Mouse (Mus musculus): Measurements from ENCODE around the gene Fen1. TPM values are rescaled to one million over a fixed set of nuclear protein-coding genes. Genes with fewer than 3 reads are reported as not detected.
A peak's percentile ranks its signal among the peaks of the same experiment; 100 is the strongest.
"Not testable (repeated sequence)": the region's sequence is repeated elsewhere in the genome, so short reads cannot be mapped to it uniquely, and the experiment has no call there.

The Fen1 gene
- polyA plus RNA-seq, 1 experiment from 2014 or later = 120 TPM

- Histone ChIP-seq H3K27me3 (no peaks in the 10 kb centered on the region), H3K36me3 (no peaks in the 10 kb centered on the region), H3K4me3 (no peak overlapping the region), H3K9ac (no peak overlapping the region), H3K9me3 (no peaks in the 10 kb centered on the region), H3K4me2 (no peak overlapping the region; the same call in 1 of the 2 replicates), H3K4me1 (peaks cover 20% of the 10 kb centered on the region), H3K27ac (peak overlapping the region; percentile 63; the same call in 1 of the 2 replicates)
- WGBS = 50% methylated on average over 1 of the region's 1 CpGs
- ATAC-seq (ENCODE audit: borderline replicate concordance, extremely low read depth, low FRiP score, low TSS enrichment) = peak; percentile 53; the same call in 1 of the 2 replicates
These were observed 27.5 kb downstream of the Fen1 start for GRCm38 (mm10) chr19:10176477-10176876.

GRCm38 (mm10) chr19:10174956-10175355 is 29.0 kb downstream of the Fen1 start:
- ATAC-seq (ENCODE audit: borderline replicate concordance, extremely low read depth, low FRiP score, low TSS enrichment) = no peak
- 78% methylated on average over 4 of the region's 4 CpGs for WGBS
- Histone ChIP-seq H3K4me2 (no peak overlapping the region), H3K27ac (no peak overlapping the region), H3K36me3 (no peaks in the 10 kb centered on the region), H3K27me3 (no peaks in the 10 kb centered on the region), H3K4me3 (no peak overlapping the region), H3K9ac (no peak overlapping the region), H3K4me1 (peaks cover 20% of the 10 kb centered on the region), H3K9me3 (no peaks in the 10 kb centered on the region)

- ATAC-seq (ENCODE audit: borderline replicate concordance, extremely low read depth, low FRiP score, low TSS enrichment) = no peak
- Histone ChIP-seq H3K27me3 (no peaks in the 10 kb centered on the region), H3K4me3 (no peak overlapping the region), H3K4me1 (peaks cover 20% of the 10 kb centered on the region), H3K4me2 (no peak overlapping the region), H3K9me3 (no peaks in the 10 kb centered on the region), H3K36me3 (no peaks in the 10 kb centered on the region), H3K27ac (no peak overlapping the region), H3K9ac (no peak overlapping the region)
- 83% methylated on average over 7 of the region's 7 CpGs for WGBS
These were observed 30.0 kb downstream of the Fen1 start for GRCm38 (mm10) chr19:10173844-10174539.

DNA sequence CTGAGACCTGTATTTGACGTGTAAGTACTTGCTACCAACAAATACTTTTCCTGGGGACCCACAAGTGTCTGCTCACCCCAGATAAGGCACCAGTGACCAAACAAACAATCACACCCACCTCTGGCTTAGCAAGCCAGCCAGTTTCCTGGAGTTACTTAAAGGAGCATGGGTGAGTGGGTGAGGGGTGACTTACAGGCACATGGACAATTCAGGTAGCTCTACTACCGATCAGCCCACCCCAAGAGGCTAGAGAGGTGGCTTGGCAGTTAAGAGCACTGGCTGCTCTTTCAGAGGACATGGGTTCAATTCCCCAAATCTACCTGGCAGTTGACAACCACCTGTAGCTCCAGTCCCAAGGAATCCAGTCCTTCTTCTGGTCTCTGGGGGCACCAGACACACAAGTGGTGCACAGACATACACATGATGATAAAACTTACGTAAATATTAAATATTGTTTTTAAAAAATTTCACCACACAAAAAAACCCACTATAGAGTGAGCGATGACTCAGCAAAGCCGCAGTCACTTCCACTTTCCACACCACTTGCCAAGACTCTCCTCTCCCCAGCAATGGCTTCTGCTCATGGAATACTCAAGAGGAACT is 30.8 kb downstream of the Fen1 start:
- Histone ChIP-seq H3K4me2 (no peak overlapping the region), H3K4me1 (peaks cover 20% of the 10 kb centered on the region), H3K4me3 (no peak overlapping the region), H3K36me3 (no peaks in the 10 kb centered on the region), H3K27ac (no peak overlapping the region), H3K9ac (no peak overlapping the region), H3K27me3 (no peaks in the 10 kb centered on the region), H3K9me3 (no peaks in the 10 kb centered on the region)
- 75% methylated on average over 5 of the region's 5 CpGs for WGBS
- no peak for ATAC-seq (ENCODE audit: borderline replicate concordance, extremely low read depth, low FRiP score, low TSS enrichment)

DNA sequence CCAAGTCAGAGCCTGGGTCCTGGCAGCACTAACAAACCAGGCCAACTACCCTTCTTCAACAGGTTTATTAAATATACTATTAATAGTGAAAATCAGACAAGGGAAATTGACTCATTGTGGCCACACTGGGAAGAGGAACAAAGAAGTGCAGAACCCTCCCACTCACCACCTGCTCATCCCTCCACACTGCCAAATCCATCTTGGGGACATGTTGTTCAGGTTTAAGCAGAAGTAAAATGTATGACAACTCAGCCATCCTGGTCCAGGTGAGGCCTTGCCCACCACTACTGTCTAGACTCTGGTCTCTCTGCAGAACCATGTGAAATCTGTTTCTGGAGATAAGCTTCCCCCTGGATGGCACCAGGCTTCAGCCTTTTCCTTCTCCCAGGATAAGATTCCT is 32.1 kb downstream of the Fen1 start:
- Histone ChIP-seq H3K4me3 (no peak overlapping the region), H3K27ac (no peak overlapping the region)

GRCm38 (mm10) chr19:10171359-10171758 is 32.6 kb downstream of the Fen1 start:
- Histone ChIP-seq H3K27me3 (no peaks in the 10 kb centered on the region), H3K4me3 (no peak overlapping the region), H3K36me3 (no peaks in the 10 kb centered on the region), H3K4me2 (no peak overlapping the region), H3K9me3 (no peaks in the 10 kb centered on the region), H3K9ac (no peak overlapping the region), H3K27ac (no peak overlapping the region), H3K4me1 (peaks cover 13% of the 10 kb centered on the region)
- WGBS = 81% methylated on average over 7 of the region's 7 CpGs
- ATAC-seq (ENCODE audit: borderline replicate concordance, extremely low read depth, low FRiP score, low TSS enrichment) = no peak

More for the DNA sequence above, 32.1 kb downstream of the Fen1 start:
- no peaks in the 10 kb centered on the region for H3K36me3 ChIP-seq
- no peaks in the 10 kb centered on the region for H3K9me3 ChIP-seq
- no peaks in the 10 kb centered on the region for H3K27me3 ChIP-seq
- H3K9ac ChIP-seq = no peak overlapping the region
- peaks cover 16% of the 10 kb centered on the region for H3K4me1 ChIP-seq
- no peak overlapping the region for H3K4me2 ChIP-seq
- no peak for ATAC-seq (ENCODE audit: borderline replicate concordance, extremely low read depth, low FRiP score, low TSS enrichment)

DNA sequence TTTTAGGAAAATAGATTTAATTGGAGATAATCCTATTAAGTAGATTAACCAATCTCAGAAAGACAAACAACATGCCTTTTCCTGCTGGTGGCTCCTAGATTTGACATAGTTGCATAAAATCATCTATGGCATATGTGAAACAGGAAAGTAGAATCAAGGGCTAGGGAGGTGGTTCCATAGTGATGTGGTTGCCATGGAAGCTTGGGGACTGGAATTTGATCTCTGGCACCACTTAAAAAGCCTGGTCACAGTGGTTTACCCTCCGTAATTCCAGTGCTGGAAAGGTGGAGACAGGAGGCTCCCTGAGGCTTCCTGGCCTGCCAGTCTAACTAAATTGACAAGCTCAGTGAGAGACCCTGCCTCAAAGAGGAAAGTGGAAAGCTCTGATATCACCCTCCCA is 33.5 kb downstream of the Fen1 start:
- WGBS = 37% methylated on average over 1 of the region's 1 CpGs
- no peak for ATAC-seq (ENCODE audit: borderline replicate concordance, extremely low read depth, low FRiP score, low TSS enrichment)

DNA sequence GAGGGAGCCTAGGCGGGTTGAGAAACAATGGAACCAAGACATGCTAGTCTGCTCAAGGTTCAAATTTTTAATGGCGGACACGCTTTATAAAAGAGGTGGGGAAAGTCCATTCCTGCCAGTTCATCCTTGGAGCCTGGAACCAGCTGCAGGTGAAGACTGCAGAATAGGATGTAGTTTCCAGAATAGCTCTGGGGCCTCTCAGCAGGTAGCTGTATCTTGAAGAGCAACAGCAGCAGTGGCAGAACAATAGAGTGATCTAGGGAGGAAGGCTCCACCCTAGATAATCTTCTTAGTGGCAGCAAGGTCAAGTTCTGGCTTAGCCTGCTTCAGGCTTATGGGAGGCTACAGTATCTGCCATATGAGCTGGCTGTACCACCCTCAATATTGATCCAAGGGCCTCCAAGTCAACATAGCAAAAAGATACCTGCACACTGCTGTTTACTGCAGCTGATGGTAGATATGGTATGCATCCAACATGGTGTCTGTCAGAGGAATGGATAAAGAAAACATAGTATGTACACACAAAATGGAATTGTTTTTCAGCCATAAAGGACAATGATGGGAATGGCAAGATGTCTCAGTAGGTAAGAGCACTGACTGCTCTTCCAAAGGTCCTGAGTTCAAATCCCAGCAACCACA is 34.2 kb downstream of the Fen1 start:
- H3K4me3 ChIP-seq; H3K4me1 ChIP-seq; H3K36me3 ChIP-seq; H3K27ac ChIP-seq; H3K27me3 ChIP-seq; H3K4me2 ChIP-seq; H3K9ac ChIP-seq; H3K9me3 ChIP-seq; ATAC-seq (ENCODE audit: borderline replicate concordance, extremely low read depth, low FRiP score, low TSS enrichment): not testable (repeated sequence)
- WGBS = 89% methylated on average over 3 of the region's 3 CpGs

More for the DNA sequence above, 33.5 kb downstream of the Fen1 start:
- no peak overlapping the region for H3K4me2 ChIP-seq
- no peak overlapping the region for H3K9ac ChIP-seq
- peaks cover 6% of the 10 kb centered on the region; the same call in 1 of the 2 replicates for H3K4me1 ChIP-seq
- no peaks in the 10 kb centered on the region for H3K27me3 ChIP-seq
- no peaks in the 10 kb centered on the region for H3K9me3 ChIP-seq
- H3K4me3 ChIP-seq = no peak overlapping the region
- H3K27ac ChIP-seq = no peak overlapping the region
- no peaks in the 10 kb centered on the region for H3K36me3 ChIP-seq

GRCm38 (mm10) chr19:10169179-10169578 is 34.8 kb downstream of the Fen1 start:
- Histone ChIP-seq H3K27me3 (no peaks in the 10 kb centered on the region), H3K9ac (no peak overlapping the region), H3K9me3 (no peaks in the 10 kb centered on the region), H3K4me3 (no peak overlapping the region), H3K36me3 (no peaks in the 10 kb centered on the region), H3K4me1 (peaks cover 6% of the 10 kb centered on the region; the same call in 1 of the 2 replicates), H3K4me2 (no peak overlapping the region), H3K27ac (no peak overlapping the region)
- no peak for ATAC-seq (ENCODE audit: borderline replicate concordance, extremely low read depth, low FRiP score, low TSS enrichment)

GRCm38 (mm10) chr19:10168441-10168840 is 35.5 kb downstream of the Fen1 start:
- ATAC-seq (ENCODE audit: borderline replicate concordance, extremely low read depth, low FRiP score, low TSS enrichment) = no peak
- Histone ChIP-seq H3K27me3 (no peaks in the 10 kb centered on the region), H3K4me2 (no peak overlapping the region), H3K36me3 (no peaks in the 10 kb centered on the region), H3K27ac (no peak overlapping the region), H3K9ac (no peak overlapping the region), H3K9me3 (no peaks in the 10 kb centered on the region), H3K4me1 (peaks cover 6% of the 10 kb centered on the region; the same call in 1 of the 2 replicates), H3K4me3 (no peak overlapping the region)
- WGBS = 84% methylated on average over 3 of the region's 3 CpGs

DNA sequence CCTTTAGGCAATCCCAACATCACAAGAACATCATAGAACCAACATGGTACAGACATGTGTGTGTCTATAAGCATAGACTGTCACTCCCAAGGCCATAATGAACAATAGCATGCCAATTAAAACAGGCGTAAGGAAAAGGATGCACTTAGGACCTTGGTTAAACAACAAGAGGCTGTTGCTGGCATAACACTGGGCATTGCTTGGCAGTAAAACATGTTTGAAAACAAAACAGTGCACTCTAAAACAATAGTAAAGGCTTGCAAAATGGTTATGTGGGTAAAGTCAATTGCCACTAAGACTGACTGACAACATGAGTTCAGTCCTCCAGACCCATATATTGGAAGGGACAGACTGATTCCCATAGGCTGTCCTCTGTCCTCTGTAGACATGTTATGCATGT is 36.0 kb downstream of the Fen1 start:
- 82% methylated on average over 1 of the region's 1 CpGs for WGBS
- no peak for ATAC-seq (ENCODE audit: borderline replicate concordance, extremely low read depth, low FRiP score, low TSS enrichment)
- H3K9me3 ChIP-seq = no peaks in the 10 kb centered on the region

GRCm38 (mm10) chr19:10167112-10167511 is 36.9 kb downstream of the Fen1 start:
- Histone ChIP-seq H3K4me1 (no peaks in the 10 kb centered on the region), H3K27ac (no peak overlapping the region), H3K36me3 (no peaks in the 10 kb centered on the region), H3K9me3 (no peaks in the 10 kb centered on the region), H3K27me3 (no peaks in the 10 kb centered on the region), H3K9ac (no peak overlapping the region), H3K4me2 (no peak overlapping the region), H3K4me3 (no peak overlapping the region)
- ATAC-seq (ENCODE audit: borderline replicate concordance, extremely low read depth, low FRiP score, low TSS enrichment) = no peak
- WGBS = 56% methylated on average over 4 of the region's 4 CpGs

More for the DNA sequence above, 36.0 kb downstream of the Fen1 start:
- Histone ChIP-seq H3K36me3 (no peaks in the 10 kb centered on the region), H3K4me3 (no peak overlapping the region), H3K9ac (no peak overlapping the region), H3K4me2 (no peak overlapping the region), H3K4me1 (peaks cover 4% of the 10 kb centered on the region; the same call in 1 of the 2 replicates), H3K27me3 (no peaks in the 10 kb centered on the region), H3K27ac (no peak overlapping the region)

Data from lung, embryonic 15.5 days (tissue).